Mouse (Mus musculus) retina, adult 2 months (tissue): ENCODE data around the gene Irf9.

Source experiments
- DNase-seq: peaks from one replicate; pipeline ENCODE4 v3.0.0-alpha.2; 2012; ENCODE audit warnings: low read depth, low spot score

Gene Irf9

DNA sequence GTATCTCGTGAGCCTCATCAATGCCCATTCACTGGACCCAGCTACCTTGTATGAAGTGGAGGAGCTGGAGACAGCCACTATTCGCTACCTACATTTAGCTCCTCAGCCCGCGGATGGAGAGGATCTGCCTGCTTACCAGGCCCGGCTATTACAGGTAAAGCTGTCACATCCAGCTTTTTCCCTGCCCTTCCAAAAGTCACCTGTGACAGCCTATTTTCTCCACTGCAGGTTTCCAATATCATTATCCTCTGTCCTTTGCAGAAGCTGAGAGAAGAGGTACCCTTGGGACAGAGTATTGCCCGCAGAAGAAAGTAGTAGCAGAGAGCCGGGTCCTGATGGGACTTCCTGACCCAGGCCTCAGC is at the start of gene Irf9:
Gene Irf9 (plus strand): TSS at position 301 of the 362 bp plus-strand sequence.
- DNase-seq, result no peak

DNA sequence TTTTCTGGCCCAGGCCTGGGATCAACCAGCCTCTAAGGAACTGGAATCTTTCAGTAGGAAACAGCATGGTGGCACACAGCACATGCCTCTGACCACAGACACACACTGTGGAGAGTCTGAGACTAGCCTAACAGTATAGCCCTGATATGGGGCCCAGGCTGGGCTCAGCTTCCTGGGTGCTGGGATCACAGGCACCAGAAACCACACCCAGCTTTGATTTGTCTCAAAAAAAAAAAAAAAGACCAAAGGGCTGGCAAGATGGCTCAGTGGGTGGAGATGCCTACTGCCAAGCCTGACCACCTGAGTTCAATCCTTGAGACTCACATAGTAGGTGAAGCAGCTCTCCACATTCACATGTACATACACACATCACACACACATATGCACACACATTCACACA is 48.7 kb upstream of the Irf9 start:
- DNase-seq, result no peak

DNA sequence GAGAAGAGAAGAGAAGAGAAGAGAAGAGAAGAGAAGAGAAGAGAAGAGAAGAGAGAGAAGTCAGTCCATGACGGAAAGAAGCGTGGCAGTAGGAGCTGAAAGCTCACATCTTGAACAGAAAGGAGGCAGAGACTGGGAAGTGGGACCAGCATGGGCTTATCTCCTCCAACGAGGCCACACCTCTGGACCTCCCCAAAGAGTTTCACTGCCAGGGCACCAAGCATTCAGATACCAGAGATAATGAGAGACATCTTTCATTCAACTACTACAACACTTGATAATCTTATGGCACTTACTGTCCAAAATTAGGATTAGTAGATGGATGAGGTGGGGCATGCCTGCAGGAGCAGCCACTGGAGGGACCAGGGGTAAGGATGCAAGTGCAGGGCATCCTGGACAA is 47.6 kb upstream of the Irf9 start:
- DNase-seq, result no peak

DNA sequence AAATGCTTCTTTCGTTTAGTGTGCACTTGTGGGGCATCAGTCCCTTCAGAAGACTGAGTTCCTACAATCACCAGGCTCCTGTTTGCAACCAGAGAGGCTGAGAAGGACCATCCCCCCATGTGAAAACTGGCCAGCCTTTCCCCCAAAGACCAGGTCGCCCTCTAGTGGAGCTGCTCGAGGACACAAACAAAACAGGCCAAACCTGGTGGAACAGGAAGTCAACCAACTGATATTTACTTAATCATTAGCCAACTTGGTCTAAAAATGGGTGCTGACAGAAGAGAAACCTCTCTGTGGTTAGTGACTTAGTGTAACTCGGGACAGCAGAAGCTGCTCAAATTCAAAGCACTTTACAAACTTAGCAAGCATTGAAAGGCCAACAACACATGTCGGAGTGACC is 46.4 kb upstream of the Irf9 start:
- no peak for DNase-seq

DNA sequence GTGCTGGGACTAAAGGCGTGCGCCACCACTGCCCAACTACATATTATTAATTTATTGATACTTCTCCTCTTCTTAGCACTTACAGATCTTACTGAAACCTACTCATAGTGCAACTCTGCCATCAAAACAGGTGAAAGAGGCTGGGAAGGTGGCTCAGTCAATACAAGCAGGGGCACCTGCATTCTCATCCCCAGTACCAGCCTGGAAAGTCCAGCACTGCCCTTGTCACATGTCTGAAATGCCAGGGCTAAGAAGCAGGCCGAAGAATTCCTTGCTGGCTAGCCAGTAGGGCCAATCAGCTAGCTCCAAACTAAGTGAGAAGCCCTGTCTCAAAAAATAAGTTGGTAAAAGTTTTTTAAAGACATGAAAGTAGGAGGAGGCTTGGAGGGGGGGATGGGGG is 45.8 kb upstream of the Irf9 start:
- no peak for DNase-seq

DNA sequence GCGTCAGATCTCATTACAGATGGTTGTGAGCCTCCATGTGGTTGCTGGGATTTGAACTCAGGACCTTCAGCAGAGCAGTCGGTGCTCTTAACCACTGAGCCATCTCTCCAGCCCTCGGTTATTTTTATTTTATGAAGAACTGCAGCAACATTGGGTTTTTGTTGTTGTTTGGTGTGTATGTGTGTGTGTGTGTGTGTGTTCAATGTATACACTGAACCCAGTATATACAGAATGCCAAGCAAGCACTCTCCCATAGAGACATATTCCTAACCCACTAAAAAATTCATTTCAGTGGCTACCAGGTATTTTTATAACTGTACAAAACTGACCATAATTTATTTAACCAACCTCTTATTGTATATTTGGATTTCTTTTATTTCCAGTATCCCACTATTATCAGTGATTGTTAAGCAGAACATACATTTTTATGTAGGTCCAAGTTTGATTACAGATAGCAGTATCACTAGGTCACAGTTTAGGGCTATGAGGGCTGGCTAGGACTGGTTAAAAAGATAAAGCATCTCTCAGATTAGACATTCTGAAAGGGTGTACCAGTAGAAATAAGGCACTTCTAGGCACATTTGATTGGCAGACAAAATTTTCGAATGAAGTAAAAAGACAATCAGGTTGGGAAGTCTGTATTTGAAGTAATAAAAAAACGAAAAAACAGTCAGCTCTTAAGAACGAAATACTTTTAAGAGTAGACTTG is 44.5 kb upstream of the Irf9 start:
- DNase-seq, result no peak

DNA sequence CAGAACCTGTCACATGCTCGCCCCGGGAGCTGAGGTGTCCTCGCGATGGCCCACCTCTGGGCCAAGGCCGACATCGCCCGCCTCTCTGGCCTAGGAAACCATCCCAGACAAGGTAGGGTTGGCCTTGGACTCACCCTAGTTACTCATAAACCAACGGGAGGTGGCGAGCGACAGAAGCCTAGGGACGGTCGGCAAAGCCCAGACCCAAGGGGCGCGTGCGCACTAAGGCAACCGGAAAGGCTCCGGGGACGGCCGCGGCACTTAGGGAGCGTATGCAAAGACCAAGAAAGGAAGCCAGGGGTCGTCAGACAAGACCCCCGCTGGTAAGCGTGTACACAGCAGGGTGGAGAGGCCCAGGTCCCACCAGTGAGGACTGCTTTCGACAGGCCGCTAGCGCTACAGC is 43.6 kb upstream of the Irf9 start, which contains the start of gene Dcaf11:
Gene Dcaf11 (plus strand): TSS at position 208 of the 403 bp plus-strand sequence.
- DNase-seq, result peak; percentile 81

DNA sequence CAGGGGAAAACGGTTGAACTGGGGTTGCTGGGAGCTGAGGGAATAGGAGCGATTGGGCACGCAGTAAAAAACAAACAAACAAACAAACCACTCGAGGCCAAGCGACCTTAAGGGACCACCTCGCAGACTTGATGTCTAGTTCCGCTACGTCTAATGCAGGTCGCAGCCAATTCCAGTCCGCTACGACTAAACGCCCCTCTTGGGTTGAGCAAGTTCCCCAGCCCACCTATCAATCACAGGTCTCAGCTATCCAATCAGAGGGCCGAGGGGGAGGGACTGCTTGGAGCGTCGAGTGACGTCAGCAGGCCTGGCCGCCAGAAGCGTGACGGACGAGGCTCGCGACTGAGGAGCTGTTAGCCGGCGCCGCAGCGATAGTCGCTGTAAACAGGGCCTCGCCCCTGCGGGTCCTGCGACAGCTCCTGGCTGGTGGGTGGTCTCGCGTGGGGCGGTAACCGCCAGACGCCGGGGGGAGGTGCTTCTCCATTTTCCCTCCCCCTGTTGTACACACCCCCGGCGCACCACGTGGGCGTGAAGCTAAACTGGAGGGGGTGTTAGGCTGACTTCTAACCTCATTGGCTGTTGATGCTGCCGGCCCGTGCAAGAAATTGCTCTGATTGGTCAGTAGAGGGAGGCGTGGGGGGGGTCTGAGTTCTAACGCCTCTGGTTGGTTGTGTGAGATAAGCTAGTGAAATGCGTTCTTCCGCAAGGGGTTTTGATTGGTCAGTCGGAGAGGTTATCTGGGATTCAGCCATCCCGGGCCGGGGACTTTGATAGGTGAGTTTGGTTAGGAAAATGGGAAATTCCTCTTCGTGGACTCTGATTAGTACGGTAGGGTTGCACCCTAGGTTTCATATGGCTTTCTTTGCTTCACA is 42.9 kb upstream of the Irf9 start, which contains the start of gene A730061H03Rik:
Gene A730061H03Rik (minus strand): TSS at position 205 of the 872 bp plus-strand sequence.
- DNase-seq, result peak; percentile 97

DNA sequence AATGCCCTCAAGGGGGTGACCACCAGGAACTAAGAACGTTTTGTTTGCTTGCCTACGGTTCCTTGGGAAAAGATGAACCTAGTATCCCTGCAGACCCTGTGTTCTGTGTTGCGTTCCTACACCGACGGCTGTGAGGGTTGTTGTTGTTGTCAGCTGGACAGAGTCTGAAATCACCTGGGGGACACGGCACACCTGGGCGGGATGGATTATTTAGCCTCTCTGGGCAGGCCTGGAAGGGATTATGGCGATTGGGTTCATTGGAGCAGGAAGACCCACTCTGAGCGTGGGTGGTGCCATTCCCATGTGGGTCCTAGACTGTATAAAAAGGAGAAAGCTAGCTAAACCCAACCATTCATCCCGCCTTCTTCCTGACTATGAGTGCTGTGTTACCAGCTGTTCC is 41.5 kb upstream of the Irf9 start:
- DNase-seq, result no peak

DNA sequence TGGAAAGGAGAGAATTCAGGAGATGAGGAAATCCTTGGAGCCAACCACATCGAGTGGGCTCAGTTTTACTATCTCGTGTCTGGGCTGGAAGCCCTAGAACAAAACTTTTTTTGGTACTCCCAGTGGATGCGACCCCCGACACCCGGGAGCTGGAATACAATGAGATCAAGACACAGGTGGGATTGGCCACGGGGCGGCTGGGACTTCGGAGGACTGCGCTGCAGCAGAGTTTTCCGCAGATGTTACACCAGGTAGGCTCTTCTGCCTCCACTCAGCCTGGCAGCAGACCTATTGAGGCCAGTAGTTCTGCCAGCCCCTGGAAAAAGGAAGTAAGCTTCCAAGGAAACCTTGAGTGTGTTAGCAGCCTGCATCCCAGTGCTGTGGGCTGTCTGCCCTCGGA is 40.1 kb upstream of the Irf9 start:
- no peak for DNase-seq

DNA sequence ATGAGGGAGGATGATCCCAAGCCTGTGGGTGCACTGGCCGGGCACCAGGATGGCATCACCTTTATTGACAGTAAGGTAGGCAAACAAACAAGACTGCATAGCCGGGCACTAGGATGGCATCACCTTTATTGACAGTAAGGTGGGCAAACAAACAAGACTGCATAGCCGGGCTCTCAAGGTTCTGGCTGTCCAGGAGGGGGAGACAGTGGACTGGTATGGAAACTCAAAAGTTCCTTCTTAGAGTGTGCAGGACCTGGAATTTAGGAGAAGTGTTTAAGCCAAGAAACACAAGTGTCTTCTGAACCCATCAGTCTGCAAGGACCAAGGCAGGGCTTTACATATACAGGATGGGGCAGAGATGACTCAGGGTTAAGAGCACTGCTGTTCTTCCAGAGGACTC is 37.6 kb upstream of the Irf9 start:
- DNase-seq, result no peak

DNA sequence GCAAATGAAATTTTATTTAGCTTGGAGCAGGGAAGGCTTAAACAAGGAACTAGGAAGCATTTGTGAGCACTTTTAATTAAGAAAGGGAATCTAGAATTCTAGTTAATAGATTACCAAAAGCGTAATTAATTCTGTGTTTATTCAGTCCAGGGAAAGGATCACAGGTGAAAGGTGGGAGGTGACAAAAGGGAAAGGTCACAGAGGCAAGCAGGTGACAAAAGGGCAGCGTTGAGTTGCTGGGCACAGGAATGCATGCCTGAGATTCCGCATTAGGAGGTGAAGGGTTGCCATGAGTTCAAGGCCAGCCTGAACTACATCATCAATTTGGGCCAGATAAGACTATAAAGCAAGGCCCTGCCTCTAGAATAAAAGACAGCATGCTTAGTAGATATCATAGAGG is 35.9 kb upstream of the Irf9 start:
- DNase-seq, result no peak

DNA sequence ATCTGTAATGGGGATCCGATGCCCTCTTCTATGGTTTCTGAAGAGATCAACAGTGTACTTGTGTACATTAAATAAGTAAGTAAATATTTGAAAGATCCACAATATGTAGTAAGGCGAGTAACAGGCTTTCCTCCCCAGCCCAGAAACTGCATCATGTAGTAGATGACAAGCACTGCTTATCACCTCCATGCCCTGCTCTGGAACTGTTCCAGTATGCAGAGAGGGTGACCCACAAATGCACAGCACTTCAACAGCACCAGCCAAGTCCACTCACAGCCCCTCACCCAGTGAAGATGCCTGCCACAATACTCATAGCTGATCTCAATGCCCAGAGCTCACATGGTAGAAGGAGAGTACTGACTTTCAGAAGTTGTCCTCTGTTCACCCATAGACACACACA is 32.8 kb upstream of the Irf9 start:
- no peak for DNase-seq

DNA sequence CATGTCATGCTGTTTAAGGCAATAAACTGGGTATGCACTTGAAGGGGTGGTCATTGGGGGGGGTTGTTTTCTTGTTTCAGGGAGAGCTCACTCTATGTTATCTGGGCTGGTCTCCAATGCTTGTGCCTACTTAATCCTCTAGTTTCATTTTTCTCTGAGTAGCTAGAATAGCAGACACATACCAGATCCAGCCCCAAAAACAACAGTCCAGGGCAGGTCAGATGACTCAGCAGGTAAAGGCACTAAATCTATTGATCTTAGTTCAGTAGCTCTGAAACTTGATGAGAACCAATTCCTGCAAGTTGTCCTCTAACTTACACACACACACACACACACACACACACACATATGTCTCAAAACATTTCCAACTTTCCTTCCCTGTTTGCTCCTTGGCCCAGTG is 31.6 kb upstream of the Irf9 start:
- no peak for DNase-seq

DNA sequence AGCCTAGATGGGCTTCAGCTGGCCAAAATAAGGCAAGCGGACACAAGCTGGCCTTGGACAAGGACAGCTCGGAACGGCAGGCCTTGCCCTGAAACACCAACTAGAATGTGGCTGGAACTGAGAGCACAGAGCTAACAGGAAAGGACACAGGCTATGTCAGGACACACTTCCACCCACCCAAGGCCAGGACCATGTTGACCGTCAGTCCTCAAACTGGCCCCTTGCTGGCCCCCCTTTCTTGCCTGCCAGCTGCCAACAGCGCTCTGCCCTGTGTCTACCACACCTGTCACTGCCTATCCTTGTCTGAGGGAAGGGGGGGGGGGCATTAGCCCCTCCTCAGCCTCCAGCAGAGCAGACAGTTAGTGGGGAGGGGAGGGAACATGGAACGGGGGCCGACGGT is 28.1 kb upstream of the Irf9 start, which contains the start of gene Fitm1:
Gene Fitm1 (plus strand): TSS at position 316 of the 400 bp plus-strand sequence.
- DNase-seq, result no peak

DNA sequence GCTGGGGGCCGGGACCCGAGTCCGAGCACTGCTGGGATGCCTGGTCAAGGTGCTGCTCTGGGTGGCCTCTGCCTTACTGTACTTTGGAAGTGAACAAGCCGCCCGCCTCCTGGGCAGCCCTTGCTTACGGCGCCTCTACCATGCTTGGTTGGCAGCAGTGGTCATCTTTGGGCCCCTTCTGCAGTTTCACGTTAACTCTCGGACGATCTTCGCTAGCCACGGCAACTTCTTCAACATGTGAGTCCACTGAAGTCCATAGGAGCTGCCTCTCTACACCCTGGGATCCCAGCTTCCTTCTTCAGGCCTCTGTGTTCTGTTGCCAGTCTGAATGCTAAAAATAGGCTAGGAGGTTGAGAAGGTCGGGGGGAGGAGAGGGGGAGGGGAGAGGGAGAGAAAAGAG is 27.7 kb upstream of the Irf9 start:
- DNase-seq, result no peak

DNA sequence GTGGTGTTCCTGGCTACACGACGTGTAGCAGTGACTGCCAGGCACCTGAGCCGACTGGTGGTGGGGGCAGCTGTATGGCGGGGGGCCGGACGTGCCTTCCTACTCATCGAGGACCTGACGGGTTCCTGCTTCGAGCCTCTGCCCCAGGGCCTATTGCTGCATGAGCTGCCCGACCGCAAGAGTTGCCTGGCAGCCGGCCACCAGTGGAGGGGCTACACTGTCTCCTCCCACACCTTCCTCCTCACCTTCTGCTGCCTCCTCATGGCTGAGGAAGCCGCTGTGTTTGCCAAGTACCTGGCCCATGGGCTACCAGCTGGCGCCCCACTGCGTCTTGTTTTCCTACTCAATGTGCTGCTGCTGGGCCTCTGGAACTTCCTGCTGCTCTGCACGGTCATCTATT is 27.0 kb upstream of the Irf9 start:
- no peak for DNase-seq

DNA sequence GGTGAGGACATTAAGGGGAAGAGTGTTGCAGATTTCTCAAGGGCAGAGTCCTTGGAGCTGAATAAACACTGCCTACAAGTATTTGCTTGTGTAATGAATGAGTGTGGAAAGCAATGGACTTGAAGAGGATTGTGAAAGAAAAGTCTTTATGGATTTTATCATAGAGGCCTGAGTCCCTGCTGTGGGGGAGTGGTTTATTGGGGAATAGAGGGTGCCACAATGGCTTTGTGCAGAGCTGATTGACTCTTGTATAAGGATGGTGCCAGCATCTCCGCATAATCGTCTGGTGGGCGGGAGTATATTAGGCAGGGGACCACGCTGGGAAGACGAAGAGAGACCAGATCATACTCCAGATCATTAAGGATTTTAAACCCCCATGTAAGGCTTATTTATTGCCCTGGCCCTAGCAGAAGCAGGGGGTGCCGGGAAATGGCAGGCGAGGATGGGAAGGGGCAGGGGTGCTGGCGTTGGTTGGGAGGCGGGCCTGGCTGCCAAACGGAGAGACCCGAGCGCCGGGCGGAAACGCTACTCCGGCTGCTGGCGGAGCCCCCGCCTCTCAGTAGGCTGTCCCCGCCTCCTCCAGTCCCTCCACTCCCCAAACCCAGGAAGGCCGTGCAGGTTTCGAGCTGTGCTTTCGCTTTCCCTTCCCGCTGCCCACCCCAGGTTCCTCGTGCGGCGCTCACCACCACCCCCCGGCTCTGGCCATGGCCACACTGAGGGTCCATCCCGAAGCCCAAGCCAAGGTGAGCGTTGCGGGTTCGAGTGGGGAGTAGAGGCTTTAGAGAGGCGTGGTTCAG is 25.3 kb upstream of the Irf9 start, which contains the start of gene Psme1:
Gene Psme1 (plus strand): TSS at position 253 of the 797 bp plus-strand sequence.
- DNase-seq, result no peak

DNA sequence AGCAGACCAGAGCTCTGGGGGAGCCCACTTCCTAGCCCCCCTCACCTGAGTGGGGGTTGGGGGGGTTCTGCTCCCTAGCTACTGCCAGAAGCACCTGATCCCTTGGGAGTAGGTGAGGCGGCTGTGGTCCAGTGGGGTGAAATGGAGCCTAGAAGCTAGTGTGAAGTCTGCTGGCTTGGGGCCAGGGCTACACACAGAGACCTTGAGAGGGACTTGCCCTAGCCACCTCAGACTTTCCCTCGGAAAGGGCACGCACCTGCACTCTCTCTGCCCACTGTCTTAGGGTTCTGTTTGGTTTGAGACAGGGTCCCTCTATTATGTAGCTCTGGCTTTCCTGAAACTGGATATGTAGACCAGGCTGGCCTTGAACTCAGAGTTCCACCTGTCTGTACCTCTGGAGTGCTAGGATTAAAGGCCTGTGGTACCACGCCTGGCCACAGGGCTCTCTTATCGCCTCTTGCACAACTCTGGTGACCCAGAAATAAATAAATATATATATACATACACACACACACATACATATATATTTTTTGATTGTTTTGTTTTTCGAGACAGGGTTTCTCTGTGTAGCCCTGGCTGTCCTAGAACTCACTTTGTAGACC is 24.6 kb upstream of the Irf9 start:
- DNase-seq, result no peak

DNA sequence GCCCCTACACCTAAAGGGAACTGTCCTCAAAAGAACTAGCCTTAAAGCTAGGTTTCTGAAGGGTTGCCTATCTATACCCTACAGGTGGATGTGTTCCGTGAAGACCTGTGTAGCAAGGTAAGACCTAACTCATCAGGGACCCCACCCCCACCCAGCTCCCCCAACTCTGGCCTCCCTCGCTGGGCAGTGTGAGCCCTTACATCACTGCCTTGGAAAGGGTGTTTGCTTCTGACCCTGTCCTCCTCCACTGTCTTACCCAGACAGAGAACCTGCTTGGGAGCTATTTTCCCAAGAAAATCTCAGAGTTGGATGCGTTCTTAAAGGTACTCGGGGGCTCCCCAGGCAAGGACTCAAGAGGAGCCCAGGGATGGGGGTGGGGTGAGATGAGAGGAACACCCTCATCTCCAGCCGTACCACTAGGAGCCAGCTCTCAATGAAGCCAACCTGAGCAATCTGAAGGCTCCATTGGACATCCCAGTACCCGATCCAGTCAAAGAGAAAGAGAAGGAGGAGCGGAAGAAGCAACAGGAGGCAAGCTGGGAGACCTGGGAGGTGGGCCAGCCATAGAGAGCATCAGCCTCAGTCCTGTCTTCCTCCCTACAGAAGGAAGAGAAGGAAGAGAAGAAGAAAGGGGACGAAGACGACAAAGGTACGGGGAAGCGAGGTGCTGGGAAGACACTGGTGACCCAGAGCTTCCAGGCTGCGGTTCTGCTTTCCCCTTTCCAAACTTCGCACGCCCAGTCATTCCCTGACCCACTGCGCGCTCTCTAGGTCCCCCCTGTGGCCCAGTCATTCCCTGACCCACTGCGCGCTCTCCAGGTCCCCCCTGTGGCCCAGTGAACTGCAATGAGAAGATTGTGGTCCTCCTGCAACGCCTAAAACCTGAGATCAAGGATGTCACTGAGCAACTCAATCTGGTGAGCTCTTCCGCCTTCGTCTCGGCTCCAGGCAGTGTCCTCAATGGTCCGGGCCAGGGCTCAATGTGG is 23.6 kb upstream of the Irf9 start:
- no peak for DNase-seq
